Mouse (Mus musculus) embryo, embryonic 10 days (tissue): ENCODE measurements around the gene Urm1.
"Not testable (repeated sequence)": the region's sequence is repeated elsewhere in the genome, so short reads cannot be mapped to it uniquely, and the experiment has no call there.

Experiments used
- DNase-seq: peaks from one replicate; pipeline ENCODE4 v3.0.0-alpha.2; 2015; ENCODE audit warnings: low spot score

Gene Urm1

GRCm38 (mm10) chr2:29868949-29869645 is 49.2 kb downstream of the Urm1 start, which contains the start of gene Cercam:
TSS of gene Cercam (plus strand) at chr2:29869164.
- DNase-seq, result peak; percentile 93

- peak; percentile 43 for DNase-seq
Observed at GRCm38 (mm10) chr2:29869646-29870451, 50.0 kb downstream of the Urm1 start.

- no peak for DNase-seq
Observed at GRCm38 (mm10) chr2:29872581-29873295, 52.9 kb downstream of the Urm1 start.

- no peak for DNase-seq
Observed at GRCm38 (mm10) chr2:29873801-29874200, 53.9 kb downstream of the Urm1 start.

DNA sequence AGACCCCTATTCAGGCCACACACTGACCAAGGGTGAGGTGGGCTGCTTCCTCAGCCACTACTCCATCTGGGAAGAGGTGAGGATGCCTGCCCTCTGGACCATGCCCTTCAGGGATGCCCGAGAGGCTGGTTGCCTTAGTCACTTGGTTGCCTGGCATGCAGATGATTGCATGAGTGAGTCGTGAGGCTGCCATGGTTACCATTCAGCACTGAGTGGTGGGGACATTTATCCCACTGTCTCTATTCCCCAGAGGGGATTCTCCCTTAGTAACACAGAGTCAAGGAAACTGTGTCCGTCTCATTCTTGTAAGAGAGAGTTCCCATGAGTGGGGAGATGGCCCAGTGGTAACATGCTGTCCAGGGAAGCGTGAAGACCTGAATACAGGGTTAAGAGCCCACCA is 58.2 kb downstream of the Urm1 start:
- DNase-seq, result no peak

DNA sequence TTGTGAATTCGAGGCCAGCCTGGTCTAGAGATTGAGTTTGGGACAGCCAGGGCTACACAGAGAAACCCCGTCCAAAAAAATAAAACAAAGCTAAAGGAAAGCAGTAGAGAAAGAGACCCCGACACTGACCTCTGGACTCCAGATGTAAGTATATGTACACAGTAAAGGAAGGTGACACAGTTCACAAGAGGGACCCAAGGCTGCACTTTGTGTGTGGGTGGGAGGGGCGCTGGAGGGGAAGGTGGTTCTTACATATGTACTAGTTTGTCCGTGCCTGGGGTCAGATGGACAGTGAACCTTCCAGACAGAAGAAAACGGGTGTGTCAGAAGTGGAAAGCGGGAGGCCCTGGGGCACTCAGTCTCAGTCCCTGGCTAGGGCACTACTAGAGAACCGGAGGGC is 59.3 kb downstream of the Urm1 start:
- DNase-seq, result no peak

DNA sequence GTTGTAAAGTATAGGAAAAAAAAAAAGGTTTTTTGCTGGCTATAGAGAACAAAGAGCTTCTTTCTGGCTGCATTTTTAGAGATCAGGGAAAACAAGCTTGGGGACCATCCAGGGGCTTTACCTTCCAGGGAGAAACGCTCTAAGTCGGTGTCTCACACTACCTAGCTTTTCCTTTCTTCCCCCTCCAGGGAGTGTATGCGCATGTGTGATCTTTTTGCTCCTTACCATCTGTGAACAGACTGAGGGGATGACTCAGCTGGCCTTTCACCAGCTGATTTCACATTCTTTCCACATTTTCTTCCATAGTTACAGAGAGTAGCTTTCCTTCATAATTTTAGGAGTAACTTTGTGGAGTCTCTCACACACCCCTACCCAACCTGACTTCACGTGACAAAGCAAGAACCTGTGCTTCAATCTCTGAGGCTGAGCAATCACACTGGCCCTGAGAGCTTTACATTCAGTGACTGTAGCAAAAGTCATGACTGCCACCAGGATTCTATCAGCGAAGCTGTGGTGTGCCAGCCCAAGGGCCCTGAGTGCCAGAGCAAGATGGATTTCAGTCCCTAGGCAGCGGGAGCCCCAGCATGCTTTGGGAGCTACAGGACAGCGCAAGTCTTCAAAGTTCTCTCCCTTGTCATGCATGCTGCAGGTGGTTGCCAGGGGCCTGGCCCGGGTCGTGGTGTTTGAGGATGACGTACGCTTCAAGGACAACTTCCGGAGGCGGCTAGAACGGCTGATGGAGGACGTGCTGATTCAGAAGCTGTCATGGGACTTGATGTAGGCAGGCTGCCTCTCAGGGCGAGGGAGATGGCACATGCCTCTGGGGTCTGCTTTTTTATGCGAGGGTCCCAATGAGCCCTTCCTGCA is 60.3 kb downstream of the Urm1 start:
- no peak for DNase-seq

GRCm38 (mm10) chr2:29886659-29887292 is 66.9 kb downstream of the Urm1 start:
- DNase-seq, result not testable (repeated sequence)

- DNase-seq, result peak; percentile 99
Observed at GRCm38 (mm10) chr2:29889066-29889944, 69.4 kb downstream of the Urm1 start, which contains the start of gene Odf2. TSS of gene Odf2 (plus strand) at chr2:29889221.

DNA sequence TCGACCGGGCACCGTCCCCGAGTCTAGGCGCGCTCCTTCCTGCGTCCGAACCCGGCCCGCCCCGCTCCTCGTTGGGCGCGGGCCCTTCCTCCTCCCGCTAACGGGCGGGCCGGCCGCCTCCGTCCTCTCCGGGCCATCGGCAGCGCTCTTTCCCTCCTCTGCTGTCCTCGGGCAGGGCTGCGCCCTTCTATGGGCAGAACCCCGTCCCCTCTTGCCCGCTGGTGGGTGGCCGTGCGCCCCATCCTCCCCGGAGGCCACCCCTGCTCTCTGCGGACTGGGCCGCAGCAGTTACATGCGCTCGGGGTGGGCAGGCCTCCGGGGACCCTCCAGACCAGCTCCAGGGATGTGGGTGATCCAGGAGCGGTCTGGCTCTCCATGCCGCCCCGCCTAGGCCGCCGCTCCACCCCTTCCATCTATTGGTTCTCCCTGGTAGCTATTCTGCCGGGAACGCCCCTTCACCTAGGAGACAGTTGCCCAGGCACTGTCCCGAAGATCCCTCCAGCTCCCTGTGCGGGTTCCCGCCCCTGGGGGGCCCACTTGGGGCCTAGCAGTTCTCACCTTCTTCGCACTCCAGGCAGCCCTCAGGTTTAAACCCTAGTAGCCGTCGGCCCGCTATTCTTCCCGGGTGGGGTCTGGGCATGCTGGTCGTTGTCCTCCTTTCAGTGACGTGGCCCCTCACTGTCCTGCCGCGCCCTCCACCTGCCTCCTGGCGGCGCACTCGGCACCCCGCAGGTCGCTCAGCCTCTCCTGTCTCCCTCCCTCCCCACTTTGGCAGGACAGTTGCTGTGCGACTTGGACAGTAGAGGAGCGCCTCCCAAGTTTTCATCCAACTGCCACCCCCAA is 70.3 kb downstream of the Urm1 start:
- peak; percentile 95 for DNase-seq

DNA sequence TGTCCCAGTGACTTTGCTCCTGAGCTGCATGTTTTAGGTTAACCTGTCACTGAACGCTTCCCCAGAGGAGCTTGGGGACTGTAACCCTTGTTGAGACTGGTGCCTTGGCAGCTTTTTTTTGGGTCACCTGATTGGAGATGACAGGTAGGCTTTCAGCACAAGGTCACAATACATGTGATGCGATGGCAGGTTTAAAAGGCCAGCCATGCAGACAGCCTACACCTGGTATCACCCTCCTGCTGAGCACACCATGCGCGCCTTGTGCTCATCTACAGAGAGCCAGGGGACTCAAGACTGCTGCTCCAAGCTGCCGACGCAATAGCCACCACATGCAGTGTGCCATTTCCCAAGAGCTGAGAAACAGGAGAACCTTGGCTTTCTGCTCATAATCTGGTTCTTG is 71.9 kb downstream of the Urm1 start:
- no peak for DNase-seq
